Mouse (Mus musculus) intestine, embryonic 16.5 days (tissue): Measurements from ENCODE around the gene Adam12. TPM values are rescaled to one million over a fixed set of nuclear protein-coding genes. Genes with fewer than 3 reads are reported as not detected.

Experiments
- ATAC-seq: fragments of 200-750 bp; cut with Nextera tagmentation; 2 replicates; pipeline ENCODE4 v1.8.0; 2017; ENCODE audit warnings: moderate TSS enrichment, moderate library complexity
- H3K27ac ChIP-seq: fragments of 300-500 bp; sonication (generic); 2 replicates; pipeline ENCODE4 v1.5.1; 2014; ENCODE audit warnings: mild to moderate bottlenecking, low read length
- H3K27me3 ChIP-seq: fragments of 300-500 bp; sonication (generic); replicated peaks from 2 replicates; pipeline ENCODE4 v1.6.1; 2014; ENCODE audit warnings: low read length, control low read depth, mixed read lengths; ENCODE audit not compliant: control insufficient read depth, insufficient read depth
- H3K36me3 ChIP-seq: fragments of 300-500 bp; sonication (generic); 2 replicates; pipeline ENCODE4 v1.6.1; 2014; ENCODE audit warnings: low read length, control low read depth; ENCODE audit not compliant: control insufficient read depth, insufficient read depth
- H3K4me1 ChIP-seq: fragments of 300-500 bp; sonication (generic); 2 replicates; pipeline ENCODE4 v1.6.1; 2014; ENCODE audit warnings: low read length, control low read depth, mixed read lengths; ENCODE audit not compliant: control insufficient read depth, insufficient read depth
- H3K4me2 ChIP-seq: fragments of 300-500 bp; sonication (generic); 2 replicates; pipeline ENCODE4 v1.6.1; 2014; ENCODE audit warnings: low read depth, low read length, control low read depth
- H3K4me3 ChIP-seq: fragments of 300-500 bp; sonication (generic); 2 replicates; pipeline ENCODE4 v1.5.1; 2014; ENCODE audit warnings: mild to moderate bottlenecking, low read length
- H3K9ac ChIP-seq: fragments of 300-500 bp; sonication (generic); 2 replicates; pipeline ENCODE4 v1.6.1; 2014; ENCODE audit warnings: low read depth, low read length
- H3K9me3 ChIP-seq: fragments of 300-500 bp; sonication (generic); 2 replicates; pipeline ENCODE4 v1.6.1; 2016; ENCODE audit warnings: low read length, control low read depth; ENCODE audit not compliant: control insufficient read depth
- WGBS: fragments of 180-500 bp; shearing (Covaris S2); extraction: QIAGEN DNeasy Blood & Tissue Kit; methylation state at CpG from one replicate; pipeline ENCODE4 v1.1.7; 2014; 5-methylcytosine and 5-hydroxymethylcytosine counted together
- polyA plus RNA-seq: library from polyadenylated mRNA; unstranded; fragments of >200 nt; fragmentation: Nextera tagmentation; extraction: Ambion mirVana; gene quantifications from 2 replicates; pipeline ENCODE4 v1.2.1, GENCODE M21; 2015

Gene Adam12
- 3.0 and 3.1 TPM in 2 replicates for polyA plus RNA-seq

- H3K27ac ChIP-seq = 0 out of 2 replicates have a peak within 1 kb of the TSS, but pooled peaks have one; percentile 9
- H3K27me3 ChIP-seq = no peaks in the 10 kb centered on the region
- no peaks in the 10 kb centered on the region for H3K9me3 ChIP-seq
- no peak within 1 kb of the TSS for H3K9ac ChIP-seq
- peak; percentile 52; the same call in 1 of the 2 replicates for ATAC-seq
- no peaks in the 10 kb centered on the region for H3K36me3 ChIP-seq
- WGBS = 58% methylated on average over 14 of the region's 14 CpGs
- H3K4me2 ChIP-seq = no peak within 1 kb of the TSS
- H3K4me3 ChIP-seq = no peak within 1 kb of the TSS
- peaks cover 2% of the 10 kb centered on the region; the same call in 1 of the 2 replicates for H3K4me1 ChIP-seq
Observed at GRCm38 (mm10) chr7:134231378-134232346, at the start of gene Adam12. Gene Adam12 (minus strand): TSS chr7:134232146.

- WGBS = 77% methylated on average over 5 of the region's 5 CpGs
- H3K9ac ChIP-seq = no peak overlapping the region
- no peak overlapping the region for H3K4me2 ChIP-seq
- H3K27me3 ChIP-seq = no peaks in the 10 kb centered on the region
- no peak overlapping the region for H3K4me3 ChIP-seq
- no peak for ATAC-seq
- 0 out of 2 replicates have a peak, but pooled peaks cover 3% of the 10 kb centered on the region for H3K9me3 ChIP-seq
- H3K27ac ChIP-seq = no peak overlapping the region
- no peaks in the 10 kb centered on the region for H3K36me3 ChIP-seq
- H3K4me1 ChIP-seq = no peaks in the 10 kb centered on the region
Observed at GRCm38 (mm10) chr7:134272956-134273355, 41.0 kb upstream of the Adam12 start.

- ATAC-seq = no peak
- Histone ChIP-seq H3K4me2 (no peak overlapping the region), H3K27me3 (no peaks in the 10 kb centered on the region), H3K9ac (no peak overlapping the region), H3K4me3 (no peak overlapping the region), H3K36me3 (no peaks in the 10 kb centered on the region), H3K4me1 (no peaks in the 10 kb centered on the region), H3K27ac (no peak overlapping the region), H3K9me3 (0 out of 2 replicates have a peak, but pooled peaks cover 3% of the 10 kb centered on the region)
- WGBS = 82% methylated on average over 4 of the region's 4 CpGs
Observed at GRCm38 (mm10) chr7:134272421-134272820, 40.5 kb upstream of the Adam12 start.

- Histone ChIP-seq H3K27ac (no peak overlapping the region), H3K4me1 (no peaks in the 10 kb centered on the region), H3K4me3 (no peak overlapping the region), H3K36me3 (no peaks in the 10 kb centered on the region), H3K27me3 (no peaks in the 10 kb centered on the region), H3K9ac (no peak overlapping the region), H3K4me2 (no peak overlapping the region), H3K9me3 (no peaks in the 10 kb centered on the region)
- no peak for ATAC-seq
- 79% methylated on average over 4 of the region's 4 CpGs for WGBS
Observed at GRCm38 (mm10) chr7:134265783-134266182, 33.8 kb upstream of the Adam12 start.

GRCm38 (mm10) chr7:134263146-134263906 lies 31.4 kb upstream of the Adam12 start:
- WGBS = 38% methylated on average over 4 of the region's 4 CpGs

GRCm38 (mm10) chr7:134261003-134261701 lies 29.2 kb upstream of the Adam12 start:
- no peak overlapping the region for H3K4me3 ChIP-seq
- no peaks in the 10 kb centered on the region for H3K4me1 ChIP-seq
- no peak overlapping the region for H3K9ac ChIP-seq
- no peak overlapping the region for H3K27ac ChIP-seq
- no peaks in the 10 kb centered on the region for H3K9me3 ChIP-seq
- WGBS = 47% methylated on average over 4 of the region's 4 CpGs
- no peaks in the 10 kb centered on the region for H3K36me3 ChIP-seq
- H3K4me2 ChIP-seq = no peak overlapping the region
- H3K27me3 ChIP-seq = no peaks in the 10 kb centered on the region
- ATAC-seq = no peak

More at GRCm38 (mm10) chr7:134263146-134263906, 31.4 kb upstream of the Adam12 start:
- Histone ChIP-seq H3K9me3 (no peaks in the 10 kb centered on the region), H3K4me1 (no peaks in the 10 kb centered on the region), H3K9ac (no peak overlapping the region), H3K4me3 (no peak overlapping the region), H3K27ac (no peak overlapping the region), H3K27me3 (no peaks in the 10 kb centered on the region), H3K4me2 (no peak overlapping the region), H3K36me3 (no peaks in the 10 kb centered on the region)
- ATAC-seq = no peak

GRCm38 (mm10) chr7:134250273-134250870 lies 18.4 kb upstream of the Adam12 start:
- 46% methylated on average over 7 of the region's 7 CpGs for WGBS

GRCm38 (mm10) chr7:134248041-134248440 lies 16.1 kb upstream of the Adam12 start:
- Histone ChIP-seq H3K27me3 (no peaks in the 10 kb centered on the region), H3K4me2 (no peak overlapping the region), H3K4me3 (no peak overlapping the region), H3K9me3 (no peaks in the 10 kb centered on the region), H3K36me3 (no peaks in the 10 kb centered on the region), H3K9ac (no peak overlapping the region), H3K4me1 (0 out of 2 replicates have a peak, but pooled peaks cover 2% of the 10 kb centered on the region), H3K27ac (no peak overlapping the region)
- 94% methylated on average over 2 of the region's 2 CpGs for WGBS
- ATAC-seq = no peak

More at GRCm38 (mm10) chr7:134250273-134250870, 18.4 kb upstream of the Adam12 start:
- ATAC-seq = 0 out of 2 replicates have a peak, but pooled peaks have one; percentile 40
- no peak overlapping the region for H3K4me2 ChIP-seq
- 0 out of 2 replicates have a peak, but pooled peaks cover 2% of the 10 kb centered on the region for H3K4me1 ChIP-seq
- H3K9ac ChIP-seq = no peak overlapping the region
- H3K4me3 ChIP-seq = no peak overlapping the region
- no peaks in the 10 kb centered on the region for H3K27me3 ChIP-seq
- H3K36me3 ChIP-seq = no peaks in the 10 kb centered on the region
- H3K9me3 ChIP-seq = no peaks in the 10 kb centered on the region
- H3K27ac ChIP-seq = no peak overlapping the region
